ENCODE assay signal across 17 mouse cellular contexts in genomic region chr3:54689091-54689490, GRCm38 (mm10). TPM values are rescaled to one million over a fixed set of nuclear protein-coding genes. Genes with fewer than 3 reads are reported as not detected.
A peak's percentile ranks its signal among the peaks of the same experiment; 100 is the strongest.
DNase-seq lines count a peak whose midpoint lies in the region; ATAC-seq and TF ChIP-seq lines count a peak whose summit lies in the region.
"Had no signal": no experiment of that assay in that cellular context is flagged by ENCODE, and none has a peak within 500 bp of the region (broad histone marks: within the 10 kb centered on the region; RNA-seq: fewer than 3 reads in every experiment).

No protein-coding gene starts in this region.

- DNase-seq in hindbrain, embryonic 14.5 days (ENCODE audit: low spot score) = peak; percentile 52
- DNase-seq in hindbrain, embryonic 11.5 days (ENCODE audit: low spot score) = no peak
- no peak for DNase-seq in lung, adult 2 months
- no peak for DNase-seq in lung, adult 18-20 months
- DNase-seq in MEL-GATA-1-ER (ENCODE audit: extremely low read depth, low read depth) = peak; percentile 27
- DNase-seq in cerebellum, postnatal 4 days (ENCODE audit: low spot score in 2 of 2) = no peak
- DNase-seq: adrenal gland, postnatal 10 days; kidney, postnatal 14 days; lung, postnatal 4 days had no signal

- H3K4me2 ChIP-seq in hindbrain, embryonic 14.5 days (replicated peaks) = no peak overlapping the region
- no peak overlapping the region for H3K4me2 ChIP-seq in hindbrain, embryonic 11.5 days (replicated peaks; ENCODE audit: low read depth, low read length)
- H3K4me2 ChIP-seq: forebrain, embryonic 15.5 days had no signal

- H3K27me3 ChIP-seq in hindbrain, embryonic 14.5 days (ENCODE audit: control insufficient read depth, insufficient read depth, low read length) = no peaks in the 10 kb centered on the region
- H3K27me3 ChIP-seq in hindbrain, embryonic 11.5 days (ENCODE audit: control insufficient read depth, insufficient read depth, low read length) = no peaks in the 10 kb centered on the region
- H3K27me3 ChIP-seq: forebrain, embryonic 15.5 days had no signal

- H3K4me1 ChIP-seq in hindbrain, embryonic 14.5 days (replicated peaks; ENCODE audit: control insufficient read depth, insufficient read depth, low read length) = no peaks in the 10 kb centered on the region
- H3K4me1 ChIP-seq in hindbrain, embryonic 11.5 days (replicated peaks; ENCODE audit: control insufficient read depth, insufficient read depth, low read length) = no peaks in the 10 kb centered on the region
- H3K4me1 ChIP-seq in lung, adult 2 months (ENCODE audit: control insufficient read depth, insufficient read depth, low read length) = no peaks in the 10 kb centered on the region

- H3K9me3 ChIP-seq in hindbrain, embryonic 14.5 days (ENCODE audit: control insufficient read depth, low read length) = no peaks in the 10 kb centered on the region
- H3K9me3 ChIP-seq in hindbrain, embryonic 11.5 days (ENCODE audit: control insufficient read depth, low read length) = no peaks in the 10 kb centered on the region
- H3K9me3 ChIP-seq: forebrain, embryonic 15.5 days had no signal

- WGBS in hindbrain, embryonic 14.5 days = 55% methylated on average over 2 of the region's 2 CpGs
- 49% methylated on average over 2 of the region's 2 CpGs for WGBS in hindbrain, embryonic 11.5 days
- 25% methylated on average over 2 of the region's 2 CpGs for WGBS in lung, adult 2 months

- 0 out of 2 replicates have a peak, but pooled peaks have one; percentile 3 for TF ChIP-seq CTCF in lung, adult 2 months (IDR thresholded peaks at IDR 0.05; ENCODE audit: insufficient read depth, low read length)

- ATAC-seq in hindbrain, embryonic 14.5 days (ENCODE audit: low FRiP score) = no peak
- ATAC-seq in hindbrain, embryonic 11.5 days (ENCODE audit: low FRiP score) = no peak
- 0 out of 2 replicates have a peak, but pooled peaks have one; percentile 27 for ATAC-seq in megakaryocyte progenitor cell, adult 5-6 weeks (replicated peaks; ENCODE audit: poor library complexity)
- ATAC-seq in monocyte, adult 5-6 weeks (replicated peaks; ENCODE audit: insufficient number of reproducible peaks, low FRiP score, low TSS enrichment, poor library complexity, severe bottlenecking) = no peak
- ATAC-seq: forebrain, embryonic 15.5 days had no signal

- H3K4me3 ChIP-seq in hindbrain, embryonic 14.5 days (replicated peaks; ENCODE audit: low read length) = no peak overlapping the region
- H3K4me3 ChIP-seq in hindbrain, embryonic 11.5 days (ENCODE audit: low read depth, low read length) = no peak overlapping the region
- no peak overlapping the region for H3K4me3 ChIP-seq in lung, adult 2 months (replicated peaks; ENCODE audit: extremely low read depth, low read depth, low read length)
- H3K4me3 ChIP-seq: forebrain, embryonic 15.5 days had no signal

- no peak overlapping the region for H3K9ac ChIP-seq in hindbrain, embryonic 14.5 days
- no peak overlapping the region for H3K9ac ChIP-seq in hindbrain, embryonic 11.5 days (ENCODE audit: low read depth, low read length)
- H3K9ac ChIP-seq: forebrain, embryonic 15.5 days had no signal

- H3K36me3 ChIP-seq in hindbrain, embryonic 14.5 days (replicated peaks; ENCODE audit: control insufficient read depth, insufficient read depth) = no peaks in the 10 kb centered on the region
- no peaks in the 10 kb centered on the region for H3K36me3 ChIP-seq in hindbrain, embryonic 11.5 days (ENCODE audit: control insufficient read depth, insufficient read depth, low read length)
- H3K36me3 ChIP-seq: forebrain, embryonic 15.5 days had no signal

- no peak overlapping the region for H3K27ac ChIP-seq in hindbrain, embryonic 14.5 days
- H3K27ac ChIP-seq in hindbrain, embryonic 11.5 days (ENCODE audit: low read depth, low read length) = no peak overlapping the region
- H3K27ac ChIP-seq: forebrain, embryonic 15.5 days had no signal

- no peak for TF ChIP-seq POLR2A in lung, adult 2 months (IDR thresholded peaks at IDR 0.05; ENCODE audit: borderline replicate concordance, extremely low read depth, low read depth, low read length)

RNA-seq across cellular contexts. Expression of gene Supt20, which starts 3.5 kb away (rescaled TPM):
- 83.8 and 86.8 TPM in 2 replicates for polyA plus RNA-seq in hindbrain, embryonic 14.5 days (2014; fragmentation: Nextera tagmentation; extraction: Ambion mirVana)
- 104 and 119 TPM in 2 replicates for polyA plus RNA-seq in hindbrain, embryonic 11.5 days (2014; fragmentation: Nextera tagmentation; extraction: Ambion mirVana)
- polyA plus RNA-seq in lung, adult 2 months (2012; rRNA removed) = 43.9 and 50.1 TPM in 2 replicates
- 92.6 and 93.8 TPM in 2 replicates for total RNA-seq in megakaryocyte progenitor cell, adult 5-6 weeks (2015)
- 47.4 and 84.9 TPM in 2 replicates for total RNA-seq in megakaryocyte progenitor cell, adult 5-6 weeks (2017)
- total RNA-seq in monocyte, adult 5-6 weeks (2017) = 47.4 to 88.0 TPM (median 61.8 TPM) in 3 replicates

RNA-seq across cellular contexts. Expression of gene Gm21958, which starts 25.1 kb away (rescaled TPM):
- polyA plus RNA-seq in hindbrain, embryonic 14.5 days (2014; fragmentation: Nextera tagmentation; extraction: Ambion mirVana) = not detected in 2 replicates
- not detected in 2 replicates for polyA plus RNA-seq in hindbrain, embryonic 11.5 days (2014; fragmentation: Nextera tagmentation; extraction: Ambion mirVana)
- polyA plus RNA-seq in lung, adult 2 months (2012; rRNA removed) = not detected in 2 replicates
- total RNA-seq in megakaryocyte progenitor cell, adult 5-6 weeks (2015) = not detected in 2 replicates
- total RNA-seq in megakaryocyte progenitor cell, adult 5-6 weeks (2017) = not detected in 2 replicates
- not detected in 3 replicates for total RNA-seq in monocyte, adult 5-6 weeks (2017)
- total RNA-seq: adrenal gland, postnatal 10 days; granulocyte monocyte progenitor cell, adult 5-6 weeks; hematopoietic stem cell, adult 5-6 weeks; left cerebral cortex, postnatal 14 days had no signal
- polyA plus RNA-seq: cortical plate, adult 2 months; urinary bladder, adult 2 months had no signal

RNA-seq across cellular contexts. Expression of gene Exosc8, which starts 46.1 kb away (rescaled TPM):
- polyA plus RNA-seq in hindbrain, embryonic 14.5 days (2014; fragmentation: Nextera tagmentation; extraction: Ambion mirVana) = 71.6 and 82.1 TPM in 2 replicates
- 133 and 140 TPM in 2 replicates for polyA plus RNA-seq in hindbrain, embryonic 11.5 days (2014; fragmentation: Nextera tagmentation; extraction: Ambion mirVana)
- 15.3 and 20.3 TPM in 2 replicates for polyA plus RNA-seq in lung, adult 2 months (2012; rRNA removed)
- 190 and 219 TPM in 2 replicates for total RNA-seq in megakaryocyte progenitor cell, adult 5-6 weeks (2015)
- total RNA-seq in megakaryocyte progenitor cell, adult 5-6 weeks (2017) = 254 and 259 TPM in 2 replicates
- 85.4 to 124 TPM (median 90.1 TPM) in 3 replicates for total RNA-seq in monocyte, adult 5-6 weeks (2017)

RNA-seq across cellular contexts. Expression of gene Alg5, which starts 46.2 kb away (rescaled TPM):
- polyA plus RNA-seq in hindbrain, embryonic 14.5 days (2014; fragmentation: Nextera tagmentation; extraction: Ambion mirVana) = 49.8 and 52.3 TPM in 2 replicates
- 41.2 and 48.5 TPM in 2 replicates for polyA plus RNA-seq in hindbrain, embryonic 11.5 days (2014; fragmentation: Nextera tagmentation; extraction: Ambion mirVana)
- 9.4 and 12.4 TPM in 2 replicates for polyA plus RNA-seq in lung, adult 2 months (2012; rRNA removed)
- 55.8 and 67.4 TPM in 2 replicates for total RNA-seq in megakaryocyte progenitor cell, adult 5-6 weeks (2015)
- 42.0 and 42.3 TPM in 2 replicates for total RNA-seq in megakaryocyte progenitor cell, adult 5-6 weeks (2017)
- total RNA-seq in monocyte, adult 5-6 weeks (2017) = 45.9 to 54.5 TPM (median 53.9 TPM) in 3 replicates

Comparison
In these comparisons a context has a peak if more than half of its experiments do, and no peak if none do; other contexts are left out.
1. DNase-seq: peak in hindbrain, embryonic 14.5 days (single experiment) and MEL-GATA-1-ER (single experiment); none in hindbrain, embryonic 11.5 days (single experiment), lung, adult 2 months (single experiment), lung, adult 18-20 months (0 of 2) and cerebellum, postnatal 4 days (0 of 2).